Mouse (Mus musculus) fat pad, adult 2 months (tissue): ENCODE results near the gene Kctd6.

Source experiments
- DNase-seq: peaks from one replicate; pipeline ENCODE4 v3.0.0-alpha.2; 2011; ENCODE audit warnings: low read depth, low spot score; ENCODE audit errors: extremely low read depth

Kctd6 gene

DNA sequence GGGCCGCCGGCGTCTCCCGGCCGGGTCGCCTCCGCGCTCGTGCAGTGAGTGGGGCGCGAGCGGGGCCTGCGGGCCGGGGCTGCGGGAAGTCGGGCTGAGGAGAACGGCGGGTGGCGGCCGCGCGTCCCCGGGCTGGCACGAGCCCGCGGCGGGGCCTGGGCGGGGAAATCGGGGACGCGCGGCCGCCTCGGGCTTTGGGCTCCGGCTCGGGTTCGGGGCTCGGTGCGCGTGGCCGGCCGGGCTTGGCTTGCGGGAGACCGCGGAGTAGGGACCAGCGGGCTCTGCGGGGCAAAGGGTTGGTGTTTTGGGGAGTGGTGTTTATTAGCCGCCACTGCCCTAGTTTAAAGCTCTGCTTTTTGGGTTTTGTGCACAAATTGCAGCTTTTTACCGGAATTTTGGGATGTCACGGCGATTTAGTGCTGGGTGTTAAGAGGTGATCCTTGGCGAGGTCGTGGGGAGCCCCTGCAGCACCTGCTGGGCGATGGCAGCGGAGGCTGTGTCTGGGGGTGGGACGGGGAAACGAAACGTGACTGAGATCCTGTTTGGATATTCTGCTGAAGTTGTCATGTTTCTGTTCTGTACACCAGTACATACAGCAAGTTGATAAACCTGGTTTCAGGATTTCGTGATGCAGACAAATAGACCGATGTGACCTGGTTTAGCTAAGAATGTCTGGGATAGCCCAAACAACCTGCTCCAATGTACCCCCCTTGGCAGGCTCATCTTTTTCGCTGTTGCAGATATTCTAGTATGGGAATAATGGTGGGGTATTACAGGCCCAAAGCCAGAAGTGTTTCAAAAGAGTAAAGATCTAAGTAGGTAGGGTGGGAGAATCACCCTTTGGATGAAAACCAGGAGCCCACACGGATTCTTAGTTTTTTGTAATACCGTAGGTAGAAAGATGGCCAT is 613 bp downstream of the Kctd6 start:
- no peak for DNase-seq

GRCm38 (mm10) chr14:8215208-8215778 is 1.4 kb downstream of the Kctd6 start:
- no peak for DNase-seq

DNA sequence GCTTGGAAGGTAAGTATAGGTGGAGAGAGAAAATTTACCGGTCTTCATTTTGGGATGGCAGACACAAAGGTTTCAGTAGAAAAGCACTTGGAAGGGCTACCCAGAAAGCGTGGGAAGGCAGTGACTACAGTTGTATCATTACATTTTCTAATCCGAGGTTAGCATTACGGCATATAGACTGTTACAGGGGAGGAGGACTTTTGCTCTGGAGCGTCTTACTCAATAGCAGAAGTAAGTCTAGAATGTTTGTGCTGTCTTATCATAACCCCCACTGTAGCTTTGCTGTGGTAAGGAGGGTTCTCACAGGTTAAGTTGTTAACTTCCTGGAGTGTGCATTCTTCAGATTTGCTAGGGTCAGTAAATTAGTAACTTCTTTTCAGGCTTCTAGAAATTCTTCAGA is 2.2 kb downstream of the Kctd6 start:
- peak; percentile 34 for DNase-seq

DNA sequence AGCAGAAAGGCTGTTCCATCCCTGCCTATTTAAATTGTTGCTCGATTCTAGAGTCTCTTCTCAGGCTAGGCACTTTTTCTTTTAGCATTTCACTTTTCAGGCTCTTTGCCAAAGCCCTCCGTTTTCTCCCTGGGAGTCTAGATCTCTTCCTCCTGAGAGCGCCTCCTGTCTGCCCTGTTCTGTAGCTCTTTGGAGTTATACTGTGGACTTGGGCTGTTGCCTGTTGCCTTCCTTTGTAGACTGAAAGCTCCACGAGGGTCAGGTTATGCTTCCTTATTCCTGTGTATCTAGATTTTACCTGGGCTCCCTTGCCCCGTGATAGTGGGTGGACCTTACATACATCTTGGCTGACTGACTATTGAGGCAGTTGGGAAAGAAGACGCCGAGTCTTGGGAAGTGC is 4.3 kb downstream of the Kctd6 start:
- DNase-seq = no peak

GRCm38 (mm10) chr14:8218730-8219380 is 4.9 kb downstream of the Kctd6 start:
- DNase-seq = no peak

DNA sequence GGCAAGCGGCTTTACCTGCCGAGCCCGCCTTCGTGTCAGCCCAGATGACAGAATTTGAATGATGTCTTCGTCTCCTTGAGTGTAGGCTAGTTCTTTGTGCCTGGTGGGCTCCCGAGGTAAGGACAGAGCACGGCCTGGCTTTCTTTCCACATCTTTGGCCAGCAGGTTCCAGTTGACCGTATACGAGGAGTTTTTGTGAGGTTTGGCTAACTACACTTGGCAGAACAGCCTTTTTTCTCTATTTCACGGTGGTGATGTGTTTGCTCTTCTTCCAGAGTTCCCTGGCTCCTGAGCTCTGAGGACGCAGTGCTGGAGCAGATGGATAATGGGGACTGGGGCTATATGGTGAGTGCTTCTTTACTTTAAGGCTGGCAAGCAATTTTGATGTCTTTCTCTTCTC is 5.9 kb downstream of the Kctd6 start:
- DNase-seq = no peak

DNA sequence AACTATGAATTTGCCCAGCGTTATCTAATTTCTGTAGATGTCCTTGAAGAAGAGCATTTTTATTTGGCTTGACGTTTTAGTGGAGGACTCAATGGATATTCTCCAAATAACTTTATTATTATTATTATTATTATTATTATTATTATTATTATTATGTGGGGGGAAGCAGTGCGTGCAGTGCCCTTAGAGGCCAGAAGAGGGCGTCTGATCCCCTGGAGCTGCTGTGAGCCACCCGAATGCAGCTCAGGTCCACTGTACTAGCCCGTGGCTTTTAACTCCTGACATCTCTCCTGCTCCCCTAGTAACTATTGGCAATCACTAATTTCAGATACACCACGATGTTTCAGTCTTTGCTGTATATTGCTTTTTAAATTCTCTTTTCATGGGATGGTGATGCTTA is 6.4 kb downstream of the Kctd6 start:
- no peak for DNase-seq

- no peak for DNase-seq
Measured at GRCm38 (mm10) chr14:8220912-8221311, 7.0 kb downstream of the Kctd6 start.

- no peak for DNase-seq
Measured at GRCm38 (mm10) chr14:8222561-8222960, 8.6 kb downstream of the Kctd6 start.

DNA sequence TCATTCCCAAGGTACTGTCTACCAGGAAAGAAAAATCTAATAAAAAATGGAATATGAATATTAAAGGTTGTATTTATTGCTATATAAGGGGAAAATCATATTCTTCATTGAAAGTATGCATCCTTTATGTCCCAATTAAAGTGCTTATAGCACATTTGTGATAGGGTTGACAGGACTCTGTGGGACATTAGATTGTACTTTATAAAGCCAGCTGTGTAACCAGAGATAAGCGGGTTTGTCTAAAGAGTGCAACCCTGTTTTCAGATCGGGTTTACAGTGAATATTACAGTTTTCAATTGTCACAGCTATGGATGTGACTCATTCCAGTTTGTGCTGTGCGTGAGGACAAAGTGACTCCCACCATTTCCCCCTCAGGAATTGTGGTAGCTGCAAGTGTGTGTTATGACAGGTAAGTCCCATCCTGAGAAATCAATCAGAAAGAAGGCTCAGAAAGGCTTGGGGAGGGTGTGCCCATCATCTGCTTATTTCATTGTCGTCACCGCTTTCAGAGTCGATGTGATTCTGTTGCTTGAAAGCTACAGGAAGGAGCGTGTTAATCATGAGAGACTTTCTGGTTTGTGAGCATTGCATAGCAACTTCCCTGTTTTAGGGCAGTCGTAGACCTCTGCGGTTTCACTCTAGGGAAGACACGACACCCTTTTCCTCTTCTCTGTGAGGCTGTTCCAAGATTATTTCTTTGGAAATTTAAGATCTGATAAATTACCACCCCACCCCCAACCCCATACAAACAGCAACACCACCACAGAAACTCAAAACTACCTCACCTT is 9.8 kb downstream of the Kctd6 start:
- DNase-seq = no peak

DNA sequence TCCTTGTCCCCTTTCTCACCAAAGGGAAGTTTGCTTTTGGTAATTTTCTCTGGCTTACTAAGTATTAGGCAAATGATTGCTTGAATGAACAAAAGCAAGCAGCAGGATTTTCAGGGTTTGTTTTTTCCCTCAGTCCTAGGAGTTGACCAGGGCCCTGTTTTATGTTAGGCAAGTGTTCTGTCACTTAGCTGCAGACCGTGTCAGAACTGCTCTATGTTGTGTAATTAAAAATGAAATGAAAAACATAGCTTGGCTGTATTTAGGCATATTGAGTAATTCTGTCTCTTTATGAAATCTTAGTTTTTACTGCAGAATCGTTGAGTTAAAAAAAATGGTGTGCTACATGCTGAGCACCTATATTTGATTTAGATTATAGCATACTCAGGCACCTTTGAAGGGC is 10.9 kb downstream of the Kctd6 start:
- no peak for DNase-seq

GRCm38 (mm10) chr14:8229367-8230019 is 15.6 kb downstream of the Kctd6 start:
- no peak for DNase-seq

- DNase-seq = no peak
Measured at GRCm38 (mm10) chr14:8232155-8232910, 18.4 kb downstream of the Kctd6 start.

DNA sequence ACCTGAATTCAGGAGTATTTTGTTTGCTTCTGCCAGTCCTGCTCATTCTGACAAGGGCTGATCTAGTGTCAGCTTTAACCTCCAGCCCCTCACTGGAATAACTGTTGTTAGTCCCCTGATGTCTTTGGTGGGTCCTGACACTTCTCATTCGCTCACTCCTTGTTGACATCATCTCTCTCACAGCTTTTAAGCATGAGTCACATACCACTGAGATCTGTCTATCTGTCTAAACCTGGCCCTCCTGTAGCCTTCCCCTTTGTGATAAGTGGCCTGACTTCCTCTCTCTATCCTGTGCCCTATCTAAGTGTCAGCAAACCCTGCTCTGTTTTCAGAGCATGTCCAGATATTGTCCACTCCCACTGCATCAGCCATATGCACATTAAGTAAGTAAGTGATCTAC is 19.3 kb downstream of the Kctd6 start:
- DNase-seq = no peak

DNA sequence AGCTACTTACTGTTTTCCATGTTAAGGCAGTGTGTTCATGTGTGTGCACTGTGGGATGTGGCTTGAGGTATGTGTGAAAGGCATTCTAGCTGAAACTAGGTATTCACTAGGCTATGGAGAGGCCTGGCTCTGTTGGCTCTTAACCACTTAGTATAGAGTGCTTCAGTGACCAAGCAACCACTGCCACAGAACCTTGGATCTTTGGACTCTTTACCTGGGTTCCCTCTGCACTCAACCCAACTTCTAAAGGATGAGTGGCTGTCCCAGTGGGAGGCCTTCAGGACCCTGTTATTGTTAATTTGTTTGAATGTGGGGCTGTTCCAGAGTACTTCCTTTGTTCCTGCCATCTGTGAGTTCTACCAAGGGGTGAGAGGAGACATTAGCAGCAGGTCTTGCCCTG is 27.9 kb downstream of the Kctd6 start:
- DNase-seq = no peak

DNA sequence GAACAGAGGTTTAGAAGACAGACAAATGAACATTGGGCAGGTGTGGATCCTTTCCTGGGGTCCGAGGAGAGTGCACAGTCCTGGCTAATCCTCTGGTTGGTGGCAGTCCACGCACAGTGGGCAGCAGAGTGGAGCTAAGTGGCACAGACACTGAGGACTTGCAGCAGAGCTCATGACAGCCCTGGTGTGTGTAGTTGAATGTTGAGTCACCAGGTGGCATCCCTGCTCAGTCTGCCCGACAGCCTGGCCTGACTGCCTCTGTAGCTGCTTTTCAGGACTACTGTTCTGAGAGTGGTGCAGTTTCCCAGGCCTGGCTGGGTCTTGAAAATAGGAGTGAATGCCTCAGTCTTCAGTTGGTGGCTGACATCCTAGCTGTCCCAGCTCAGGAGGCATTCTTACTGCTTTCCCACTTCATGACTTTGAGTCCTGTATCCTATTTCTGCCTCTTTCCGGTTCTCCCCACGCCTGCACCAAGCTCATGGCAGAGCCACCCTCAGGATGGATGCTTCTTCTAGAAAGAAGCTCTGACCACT is 28.5 kb downstream of the Kctd6 start:
- no peak for DNase-seq

DNA sequence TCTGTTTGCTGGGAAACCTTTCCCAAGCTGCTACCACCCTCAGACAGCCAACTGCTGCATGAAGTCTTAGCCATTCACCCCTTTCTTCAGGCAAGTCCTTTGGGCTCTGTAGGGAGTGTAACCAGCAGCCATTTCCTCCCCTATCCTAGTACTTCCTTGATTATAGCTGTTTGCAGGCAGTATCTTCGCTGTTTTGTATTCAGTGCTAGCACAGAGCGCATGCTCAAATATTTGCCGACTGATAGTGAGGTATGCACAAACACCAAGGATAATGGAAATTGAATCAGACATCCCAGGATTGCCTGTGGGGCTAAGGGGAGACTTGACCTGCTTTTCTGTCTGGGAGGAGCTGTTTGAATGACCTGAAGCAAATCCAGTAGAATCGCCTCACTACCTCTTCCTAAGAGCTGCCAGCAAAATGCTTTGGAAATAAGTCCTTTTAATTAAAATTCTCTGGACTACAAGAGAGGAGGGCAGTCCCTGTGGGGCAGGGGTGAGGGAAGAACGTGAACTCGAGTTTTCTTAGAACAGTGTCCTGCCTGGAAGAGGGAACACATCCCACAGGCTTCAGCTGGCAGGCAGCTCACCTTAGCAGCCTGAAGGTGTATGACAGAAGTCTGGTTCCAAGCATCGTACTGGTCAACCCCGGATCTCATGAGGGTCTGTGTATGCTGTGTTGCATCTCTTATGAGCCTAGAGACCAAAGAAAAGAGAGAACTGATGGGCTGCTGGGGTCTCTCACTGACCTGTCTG is 29.4 kb downstream of the Kctd6 start:
- no peak for DNase-seq

GRCm38 (mm10) chr14:8244211-8244611 is 30.3 kb downstream of the Kctd6 start:
- DNase-seq = no peak

- DNase-seq = no peak
Measured at GRCm38 (mm10) chr14:8246878-8247277, 32.9 kb downstream of the Kctd6 start.
